Mouse (Mus musculus) adrenal gland, postnatal 25 days (tissue): ENCODE data around the gene Platr17. TPM values are rescaled to one million over a fixed set of nuclear protein-coding genes. Genes with fewer than 3 reads are reported as not detected.

Experiments used
- DNase-seq: peaks from one replicate; pipeline ENCODE4 v3.0.0; 2021; ENCODE audit warnings: mixed read lengths
- total RNA-seq: library from RNA; stranded (reverse); gene quantifications from 2 replicates; pipeline ENCODE4 v1.2.3, GENCODE M21; 2021

The Platr17 gene
- total RNA-seq, 1 experiment from 2014 or later = not detected

- peak; percentile 83 for DNase-seq
These were observed 15.6 kb downstream of the Platr17 start for GRCm38 (mm10) chr17:33920282-33921097.

DNA sequence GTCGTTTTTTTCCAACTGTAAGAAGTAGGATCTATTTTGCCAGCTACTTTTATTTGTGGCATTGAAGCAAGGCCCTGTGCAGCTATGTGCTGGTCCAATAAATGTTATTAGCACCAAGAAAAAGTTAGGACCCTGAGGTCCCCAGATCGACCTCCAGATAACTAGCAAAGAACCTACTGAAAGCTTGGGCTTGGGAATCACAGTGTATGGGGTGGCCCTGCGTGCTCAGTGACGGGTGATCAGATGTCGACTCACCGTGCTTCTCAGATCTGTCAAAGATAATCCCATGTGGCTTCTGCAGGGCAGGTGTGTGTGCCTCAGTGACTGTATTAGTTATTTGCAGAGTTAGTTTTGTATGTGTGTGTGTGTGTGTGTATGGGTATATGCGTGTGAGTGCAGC, 16.4 kb downstream of the Platr17 start:
- DNase-seq = no peak

GRCm38 (mm10) chr17:33924577-33925283, 19.8 kb downstream of the Platr17 start:
- DNase-seq = no peak

- no peak for DNase-seq
These were observed 20.6 kb downstream of the Platr17 start for GRCm38 (mm10) chr17:33925406-33926116.

GRCm38 (mm10) chr17:33926207-33926932, 21.4 kb downstream of the Platr17 start:
- no peak for DNase-seq

- no peak for DNase-seq
These were observed 23.5 kb downstream of the Platr17 start for GRCm38 (mm10) chr17:33928251-33928947.

- peak; percentile 96 for DNase-seq
These were observed 24.7 kb downstream of the Platr17 start, which contains the start of gene Rgl2 for GRCm38 (mm10) chr17:33929371-33930279. Rgl2 (plus strand) TSS chr17:33929543.

DNA sequence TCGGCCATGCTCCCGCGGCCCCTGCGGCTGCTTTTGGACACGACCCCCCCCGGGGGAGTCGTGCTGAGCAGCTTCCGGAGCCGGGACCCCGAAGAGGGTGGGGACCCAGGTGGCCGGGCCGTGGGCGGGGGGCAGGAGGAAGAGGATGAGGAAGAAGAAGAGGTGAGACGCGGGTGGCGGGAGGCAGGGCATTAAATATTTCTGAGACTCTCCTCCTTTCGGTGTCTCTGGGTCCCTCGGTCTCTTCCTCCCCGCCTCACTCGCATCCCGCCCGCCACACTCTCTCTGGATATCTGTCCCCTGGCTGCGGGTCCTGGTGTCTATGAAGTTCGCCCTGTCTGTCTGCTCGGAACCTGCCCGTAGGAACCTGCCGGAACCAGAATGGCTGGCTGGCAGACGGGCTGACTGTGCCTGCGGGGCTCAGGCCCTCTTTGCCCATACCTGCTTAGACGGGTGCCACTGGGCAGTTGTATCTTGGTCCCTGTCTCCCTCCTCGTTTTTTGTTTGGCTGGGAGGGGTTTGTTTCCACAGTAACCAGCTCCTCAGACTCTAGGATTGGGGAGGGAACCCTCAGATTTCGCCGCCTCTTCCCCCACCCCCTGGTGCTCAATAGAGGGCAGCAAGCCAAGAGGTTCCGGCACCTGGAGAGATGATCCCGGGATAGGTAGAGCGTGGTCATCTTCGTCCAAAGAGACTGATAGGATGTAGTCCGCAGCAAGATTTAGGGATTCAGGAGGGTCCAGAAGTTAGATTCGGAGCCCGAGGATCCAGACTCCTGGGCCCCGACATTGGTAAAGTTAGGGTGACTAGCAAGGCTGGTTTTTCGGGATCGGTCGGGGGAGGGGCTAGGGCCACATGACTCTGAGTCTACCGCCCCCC, 25.6 kb downstream of the Platr17 start:
- DNase-seq = no peak

DNA sequence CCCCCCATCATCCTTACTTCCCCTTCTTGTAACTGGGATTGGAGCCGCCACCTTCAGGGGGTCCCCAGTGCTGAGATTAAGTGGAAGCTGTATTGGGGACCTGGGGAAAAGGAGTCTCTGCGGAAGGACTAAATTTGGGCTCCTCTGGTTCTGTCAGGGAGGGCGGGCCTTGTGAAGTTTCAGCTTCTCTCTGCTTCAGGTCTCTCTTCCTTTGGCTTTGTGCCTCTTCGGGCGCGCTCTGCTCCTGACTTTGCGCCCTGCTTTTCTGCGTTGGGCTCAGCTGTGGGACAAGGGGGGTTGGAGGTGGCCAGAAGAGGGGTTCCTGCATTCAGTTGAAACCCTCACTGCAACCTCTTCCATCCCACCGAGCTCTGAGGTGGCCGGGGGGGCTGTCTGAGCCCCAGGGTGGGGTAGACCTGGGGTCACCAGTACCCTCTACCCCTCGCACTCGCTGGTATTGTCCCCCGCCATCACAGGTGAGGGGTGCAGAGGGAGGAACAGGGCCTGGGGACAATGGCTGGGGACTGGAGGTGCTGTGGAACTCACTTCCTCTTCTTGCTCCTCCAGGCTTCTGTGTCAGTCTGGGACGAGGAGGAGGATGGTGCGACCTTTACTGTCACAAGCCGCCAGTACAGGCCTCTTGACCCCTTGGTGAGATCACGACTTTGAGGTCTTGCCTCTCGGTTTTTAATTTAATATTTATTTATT, 26.4 kb downstream of the Platr17 start:
- DNase-seq = no peak

GRCm38 (mm10) chr17:33931947-33932346, 27.0 kb downstream of the Platr17 start:
- DNase-seq = no peak

- no peak for DNase-seq
These were observed 27.5 kb downstream of the Platr17 start for GRCm38 (mm10) chr17:33932448-33932847.

DNA sequence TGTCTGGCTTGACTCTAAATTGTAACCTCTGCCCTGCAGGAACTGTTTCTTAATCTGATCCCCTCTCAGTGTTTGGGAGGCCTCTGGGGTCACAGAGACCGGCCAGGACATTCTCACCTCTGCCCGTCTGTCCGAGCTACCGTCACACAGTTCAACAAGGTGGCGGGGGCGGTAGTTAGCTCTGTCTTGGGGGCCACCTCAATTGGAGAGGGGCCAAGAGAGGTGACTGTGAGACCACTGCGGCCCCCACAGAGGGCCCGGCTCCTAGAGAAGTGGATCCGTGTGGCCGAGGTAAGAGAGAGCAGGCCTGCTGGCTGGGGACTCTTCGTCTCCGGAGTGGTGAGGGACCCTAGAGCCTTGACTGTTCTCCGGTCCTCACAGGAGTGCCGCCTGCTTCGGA, 28.0 kb downstream of the Platr17 start:
- no peak for DNase-seq

DNA sequence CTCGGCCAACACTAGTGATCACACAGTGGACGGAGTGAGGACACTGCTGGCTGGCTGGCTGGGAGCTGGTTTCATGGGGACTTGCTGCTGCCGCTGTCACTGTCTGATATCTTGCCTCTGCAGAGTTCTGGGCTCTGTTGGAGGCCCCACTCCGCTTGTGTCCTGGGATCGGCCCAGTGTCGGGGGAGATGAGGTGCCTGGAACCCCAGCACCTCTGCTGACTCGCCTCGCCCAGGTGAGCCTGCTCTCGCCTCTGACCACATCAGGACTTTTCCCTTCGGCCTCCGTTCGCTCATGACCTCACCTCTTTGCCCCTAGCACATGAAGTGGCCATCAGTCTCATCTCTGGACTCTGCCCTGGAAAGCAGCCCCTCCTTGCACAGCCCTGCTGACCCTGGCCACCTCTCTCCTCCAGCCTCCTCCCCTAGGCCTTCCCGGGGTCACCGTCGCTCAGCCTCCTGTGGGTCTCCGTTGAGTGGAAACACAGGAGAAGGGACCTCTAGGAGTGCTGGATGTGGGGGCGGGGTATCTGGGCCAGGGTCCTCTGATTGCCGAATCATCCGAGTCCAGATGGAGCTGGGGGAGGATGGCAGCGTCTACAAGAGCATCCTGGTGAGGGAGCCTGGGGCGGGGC, 30.6 kb downstream of the Platr17 start:
- DNase-seq = no peak

DNA sequence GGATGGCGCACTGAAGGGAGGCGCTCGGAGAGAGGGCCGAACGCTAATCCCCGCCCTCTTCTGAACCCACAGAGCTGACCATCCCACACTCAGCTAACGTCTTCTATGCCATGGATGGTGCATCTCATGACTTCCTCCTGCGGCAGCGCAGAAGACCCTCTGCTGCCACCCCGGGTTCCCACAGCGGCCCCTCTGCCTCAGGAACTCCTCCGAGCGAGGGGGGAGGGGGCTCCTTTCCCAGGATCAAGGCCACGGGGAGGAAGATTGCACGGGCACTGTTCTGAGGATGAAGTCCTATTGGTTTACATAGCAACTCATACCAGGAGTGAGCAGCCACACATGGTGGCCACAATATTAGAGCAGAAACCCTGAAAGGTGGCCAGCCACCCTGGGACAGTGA, 32.1 kb downstream of the Platr17 start:
- no peak for DNase-seq

DNA sequence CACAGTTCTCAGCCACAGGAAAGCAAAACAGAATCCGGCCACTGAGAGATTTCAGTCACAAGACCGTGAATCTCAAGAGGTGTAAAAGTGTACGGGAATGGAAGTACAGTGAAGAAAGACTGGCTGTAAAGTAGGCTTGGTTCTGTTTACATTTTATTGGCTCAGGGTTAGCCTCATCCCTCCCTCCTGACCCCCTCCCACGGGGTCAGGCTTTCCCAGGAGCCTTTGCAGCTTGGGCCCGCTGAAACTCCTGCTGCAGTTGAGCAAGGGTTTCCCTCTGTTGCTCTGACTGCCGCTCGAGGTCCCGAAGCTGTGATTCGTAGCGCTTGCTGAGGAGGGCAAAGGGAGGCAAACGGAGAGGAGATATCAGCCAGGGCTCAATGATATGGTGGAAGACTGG, 33.8 kb downstream of the Platr17 start:
- no peak for DNase-seq

- DNase-seq = peak; percentile 87
These were observed 35.4 kb downstream of the Platr17 start, which contains the start of the genes Pfdn6 and Wdr46 for GRCm38 (mm10) chr17:33940206-33940805. Pfdn6 (minus strand) TSS chr17:33940343. Wdr46 (plus strand) TSS chr17:33940660.

DNA sequence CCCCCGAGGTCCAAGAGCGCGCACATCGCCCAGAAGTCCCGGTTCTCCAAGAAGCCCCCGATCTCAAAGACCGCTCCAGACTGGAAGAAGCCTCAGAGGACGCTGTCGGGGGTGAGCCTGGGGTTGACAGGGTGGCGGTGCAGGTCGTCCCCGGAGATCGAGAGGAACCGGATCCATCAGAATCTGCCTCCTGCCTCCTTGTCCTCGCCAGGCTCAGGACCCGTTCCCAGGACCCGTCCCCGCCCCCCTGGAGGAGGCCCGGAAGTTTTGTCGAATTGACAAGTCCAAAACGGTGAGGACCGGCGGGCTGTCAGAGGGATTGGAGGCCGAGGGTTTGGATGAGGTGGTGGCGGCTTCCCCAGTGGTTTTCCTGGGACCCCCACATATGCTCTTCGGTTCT, 36.0 kb downstream of the Platr17 start:
- DNase-seq = no peak

DNA sequence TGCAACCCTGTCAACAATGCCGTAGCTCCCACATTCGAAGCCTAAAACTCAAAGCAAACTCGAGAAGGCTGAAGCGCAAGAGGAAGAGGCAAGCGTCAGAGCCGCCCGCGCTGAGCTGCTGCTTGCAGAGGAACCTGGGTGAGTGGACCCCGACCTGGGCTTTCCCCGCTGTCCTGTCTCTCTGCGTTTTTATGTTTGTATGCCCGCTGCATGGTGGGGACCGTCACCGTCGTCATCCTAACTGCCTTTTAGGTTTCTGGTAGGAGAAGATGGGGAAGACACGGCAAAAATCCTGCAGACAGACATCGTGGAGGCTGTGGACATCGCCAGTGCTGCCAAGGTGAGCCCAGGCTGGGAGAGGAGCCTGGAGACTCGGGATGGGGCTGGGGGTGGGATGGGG, 36.4 kb downstream of the Platr17 start:
- DNase-seq = no peak
